Mouse (Mus musculus): ENCODE results near the gene Rab37. TPM values are rescaled to one million over a fixed set of nuclear protein-coding genes. Genes with fewer than 3 reads are reported as not detected.

The Rab37 gene
- total RNA-seq, 2 experiments from 2014 or later: 0.67 to 0.75 TPM

DNA sequence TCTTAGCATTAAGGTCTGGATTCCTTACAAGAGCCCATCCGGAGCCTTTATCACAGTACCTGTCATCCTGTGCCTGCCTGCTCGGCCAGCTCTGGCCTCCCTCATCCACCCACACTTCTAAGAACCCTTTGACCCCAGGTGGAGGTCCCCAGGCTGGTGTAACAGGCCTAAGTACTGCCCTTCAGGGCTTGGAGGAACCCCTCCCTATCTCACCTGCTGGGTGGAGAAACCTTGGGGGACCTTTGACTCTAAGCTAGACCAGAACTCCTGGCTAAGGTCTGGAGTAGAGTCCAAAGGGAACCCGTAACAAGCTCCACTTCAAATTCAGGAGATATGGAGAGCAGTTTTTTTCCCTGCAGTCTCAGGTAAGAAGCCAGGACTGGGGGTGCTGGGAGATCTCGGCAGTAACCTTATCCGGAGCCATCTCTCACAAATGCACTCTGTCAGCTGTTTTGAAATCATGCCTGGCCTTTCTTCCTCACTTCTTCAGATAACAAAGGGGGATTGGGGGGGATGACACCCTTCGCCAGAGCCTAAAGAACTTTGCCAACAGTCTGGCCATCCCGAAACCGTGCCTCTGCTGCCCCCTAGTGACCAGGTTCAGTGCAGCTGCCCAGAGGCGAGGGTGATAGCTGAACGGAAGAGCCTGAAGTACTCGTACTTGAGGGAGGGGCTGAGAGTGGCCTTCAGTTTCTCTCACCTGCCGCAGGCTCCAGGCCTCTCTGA lies 90.8 kb downstream of the Rab37 start:
- DNase-seq (ENCODE audit: low spot score): no peak
- intact Hi-C loops (cut with DNase I): loop anchor here (5.0 kb wide), 1 partner anchor 100 kb away; no protein-coding TSS in a partner anchor

DNA sequence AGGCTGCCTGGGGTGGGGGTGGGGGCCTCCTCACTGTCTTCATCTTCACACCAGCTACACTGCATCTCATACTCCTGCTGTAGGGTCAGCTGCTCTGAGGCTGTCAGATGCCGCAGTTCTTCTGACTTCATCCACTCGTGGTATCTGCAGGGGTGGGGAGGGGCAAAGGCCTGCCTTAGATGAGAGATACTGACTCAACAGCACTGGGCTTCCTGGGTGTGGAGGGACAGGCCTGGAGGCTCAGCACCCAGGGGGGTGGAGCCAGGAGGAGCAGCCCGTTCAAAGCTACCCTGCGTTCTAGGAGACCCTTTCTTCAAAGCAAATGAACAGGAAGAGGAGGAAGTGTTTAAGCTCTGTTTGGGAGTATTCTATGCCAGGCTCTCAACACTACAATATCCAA lies 93.7 kb downstream of the Rab37 start:
- intact Hi-C loops (cut with DNase I): loop anchor here (5.0 kb wide), 1 partner anchor 103 kb away; no protein-coding TSS in a partner anchor
- no peak for DNase-seq (ENCODE audit: low spot score)

DNA sequence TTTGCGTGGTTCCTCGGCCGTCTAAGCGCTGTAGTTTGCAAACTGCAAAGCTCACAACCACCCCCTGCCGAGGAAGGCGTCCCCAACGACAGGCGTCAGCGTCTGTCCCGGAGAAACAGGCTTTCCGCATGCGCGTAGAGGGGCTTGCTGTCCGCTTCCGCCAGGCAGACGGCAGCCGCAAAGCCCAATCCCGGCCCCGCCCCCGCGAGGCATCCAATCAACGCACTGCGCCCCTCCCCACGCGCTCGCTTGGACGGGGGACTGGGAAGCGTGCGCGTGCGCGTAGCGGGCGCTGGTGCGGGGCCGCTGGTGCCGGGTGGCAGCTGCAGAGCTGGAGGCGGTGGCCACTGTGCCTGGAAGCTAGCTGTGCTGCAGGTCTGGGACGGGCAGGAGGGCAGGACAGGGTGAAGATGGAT lies 96.0 kb downstream of the Rab37 start, which contains the start of gene Tmem104:
Gene Tmem104 (plus strand): TSS at position 264 of the 416 bp plus-strand sequence.
- intact Hi-C loops (cut with DNase I): no loop called here
- peak; percentile 99 for DNase-seq (ENCODE audit: low spot score)

DNA sequence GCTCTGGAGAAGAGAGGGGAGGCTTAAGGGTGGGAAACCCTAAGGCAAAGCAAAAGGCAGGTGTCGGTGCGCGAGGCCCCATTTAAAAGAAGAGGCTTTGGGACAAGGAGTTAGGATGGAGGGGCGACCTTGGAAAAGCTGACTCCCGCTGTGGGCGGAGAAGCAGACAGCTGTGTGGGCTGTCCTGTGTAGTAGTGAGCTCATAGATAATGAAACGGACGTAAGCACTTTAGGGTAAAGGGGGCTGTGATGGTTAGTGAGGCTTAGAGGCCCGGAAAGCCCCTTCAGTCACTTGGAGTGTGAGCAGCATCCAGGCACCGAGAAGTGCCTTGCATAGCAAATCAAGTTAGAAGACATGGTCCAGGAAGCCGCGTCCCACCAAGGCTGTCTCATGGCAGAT lies 96.5 kb downstream of the Rab37 start, which contains the start of gene Nat9:
Gene Nat9 (minus strand): TSS at position 167 of the 400 bp plus-strand sequence.
- intact Hi-C loops (cut with DNase I): no loop called here

DNA sequence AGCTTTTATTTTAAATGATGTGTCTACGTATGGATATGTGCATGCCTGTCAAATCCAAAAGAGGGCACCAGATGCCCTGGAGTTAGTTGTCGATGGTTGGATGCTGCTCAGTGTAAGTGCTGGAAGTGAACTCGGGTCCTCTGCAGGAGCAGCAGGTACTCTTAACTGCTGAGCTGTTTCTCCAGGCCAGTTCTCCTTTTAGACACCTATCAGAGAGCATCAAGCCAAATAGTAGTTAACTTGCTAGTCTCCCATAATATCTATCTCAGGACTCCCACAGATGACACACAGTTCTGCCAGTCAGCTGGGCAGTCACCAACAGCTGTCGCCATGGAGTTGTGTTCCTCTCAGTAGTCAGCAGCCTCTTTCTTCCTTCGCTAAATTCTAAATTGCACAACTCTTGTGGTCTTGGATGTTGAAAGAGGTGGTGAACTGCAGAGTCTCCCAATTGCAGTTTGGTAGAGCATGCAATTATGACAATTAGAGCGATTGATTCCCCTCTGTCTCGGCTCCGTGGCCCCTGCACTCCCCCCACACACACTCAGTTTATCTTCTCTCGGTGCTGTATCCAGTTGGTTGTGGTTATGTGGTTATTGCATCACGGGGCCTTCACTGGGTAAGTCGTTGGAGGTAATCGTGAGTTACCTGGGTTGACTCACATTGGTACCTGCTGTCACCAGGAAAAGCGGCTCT lies 97.5 kb downstream of the Rab37 start:
- intact Hi-C loops (cut with DNase I): no loop called here
- DNase-seq (ENCODE audit: low spot score): no peak

More for the DNA sequence above, 96.5 kb downstream of the Rab37 start, which contains the start of gene Nat9:
- no peak for DNase-seq (ENCODE audit: low spot score)

DNA sequence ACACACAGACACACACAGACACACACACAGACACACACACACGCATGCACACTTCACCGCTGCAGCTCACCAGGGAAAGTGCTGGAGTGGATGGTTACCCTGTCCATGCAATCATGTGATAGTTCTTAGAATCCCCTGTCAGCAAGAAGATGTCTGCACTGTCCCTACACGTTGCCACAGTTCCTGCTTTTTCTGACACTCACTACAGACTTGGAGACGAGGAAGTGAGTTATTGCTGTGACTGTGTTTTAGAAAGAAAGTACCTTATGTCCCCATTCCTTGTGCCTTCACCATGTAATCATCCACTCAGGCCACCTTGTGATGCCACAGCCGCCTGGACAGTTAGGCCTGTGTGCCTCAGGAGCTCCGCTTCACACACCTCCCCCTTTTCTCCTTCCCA lies 98.1 kb downstream of the Rab37 start:
- DNase-seq (ENCODE audit: low spot score): no peak
- intact Hi-C loops (cut with DNase I): no loop called here

DNA sequence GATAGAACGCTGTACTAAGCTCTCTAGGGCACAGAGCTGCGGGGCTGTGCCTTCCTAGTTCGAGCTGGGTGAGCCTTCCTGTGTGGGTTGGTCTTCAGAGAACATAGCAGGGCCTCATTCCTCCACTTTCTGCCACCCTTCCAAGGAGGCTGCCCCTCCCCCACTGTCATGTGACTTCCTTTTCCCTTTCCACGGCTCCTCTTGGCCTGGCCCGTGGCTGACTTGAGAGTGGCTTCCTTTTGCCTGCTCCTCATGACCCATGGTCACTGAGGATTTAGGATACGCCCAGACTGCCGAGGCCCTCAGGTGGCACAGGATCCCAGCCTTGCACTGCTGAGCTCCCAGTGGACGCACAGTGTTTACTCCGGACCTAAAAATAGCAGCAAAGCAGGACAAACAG lies 100.9 kb downstream of the Rab37 start:
- DNase-seq (ENCODE audit: low spot score): peak; percentile 42
- intact Hi-C loops (cut with DNase I): no loop called here

DNA sequence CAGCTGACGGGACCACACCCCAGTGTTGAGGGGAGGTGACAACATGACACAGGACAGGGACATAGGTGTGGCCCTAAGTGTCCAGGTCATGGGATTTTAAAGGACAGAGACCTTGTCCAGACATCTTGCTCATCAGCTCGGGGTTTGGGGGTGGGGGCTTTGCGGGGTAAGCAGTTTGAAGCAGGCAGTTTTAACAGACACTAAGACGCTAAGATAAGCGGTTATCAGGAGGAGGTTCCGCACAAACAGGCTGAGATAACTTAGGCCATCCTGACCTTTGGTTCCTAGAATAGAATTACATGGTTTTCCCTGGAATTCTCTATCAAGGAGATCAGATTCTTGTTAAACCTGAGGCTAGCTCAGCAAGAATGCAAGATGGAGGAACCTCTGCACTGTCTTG lies 103.5 kb downstream of the Rab37 start:
- no peak for DNase-seq (ENCODE audit: low spot score)
- intact Hi-C loops (cut with DNase I): no loop called here

DNA sequence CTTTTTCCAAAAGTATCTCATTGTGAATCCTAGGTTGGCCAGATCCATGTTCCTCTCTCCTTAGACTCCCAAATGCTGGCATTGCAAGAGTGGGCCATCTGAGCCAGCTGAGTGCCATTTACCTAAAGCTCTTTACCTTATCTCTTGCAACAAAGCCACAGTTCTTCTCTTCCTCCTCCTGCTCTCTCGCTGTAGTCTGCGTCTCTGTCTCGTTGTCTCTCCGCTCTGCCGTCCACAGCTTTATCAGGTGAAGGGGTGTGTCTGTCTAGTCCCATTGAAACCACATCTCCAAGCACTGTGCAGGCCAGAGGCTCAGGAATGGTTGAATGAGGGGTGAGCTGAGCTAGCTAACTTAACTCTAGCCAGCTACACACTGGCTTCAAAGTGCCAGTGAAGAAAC lies 104.7 kb downstream of the Rab37 start:
- DNase-seq (ENCODE audit: low spot score): no peak
- intact Hi-C loops (cut with DNase I): no loop called here

DNA sequence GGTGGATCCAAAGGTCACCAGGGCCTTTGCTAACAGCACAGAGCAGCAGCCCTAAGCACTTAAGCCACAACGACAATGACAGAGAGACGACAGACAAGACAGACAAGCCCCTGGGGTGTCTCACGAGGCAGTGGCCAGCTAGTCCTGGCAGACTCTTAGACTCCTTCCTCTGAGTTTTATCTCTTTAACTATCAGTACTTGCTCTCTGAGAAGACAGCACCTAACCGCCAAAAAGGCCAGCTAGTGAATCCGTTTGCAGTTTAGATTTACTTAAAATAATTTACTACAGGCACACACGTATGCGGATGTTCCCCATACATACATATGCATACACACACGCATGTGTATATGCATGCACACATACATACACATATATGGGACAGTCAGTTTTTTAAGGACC lies 106.3 kb downstream of the Rab37 start:
- intact Hi-C loops (cut with DNase I): no loop called here
- DNase-seq (ENCODE audit: low spot score): no peak

DNA sequence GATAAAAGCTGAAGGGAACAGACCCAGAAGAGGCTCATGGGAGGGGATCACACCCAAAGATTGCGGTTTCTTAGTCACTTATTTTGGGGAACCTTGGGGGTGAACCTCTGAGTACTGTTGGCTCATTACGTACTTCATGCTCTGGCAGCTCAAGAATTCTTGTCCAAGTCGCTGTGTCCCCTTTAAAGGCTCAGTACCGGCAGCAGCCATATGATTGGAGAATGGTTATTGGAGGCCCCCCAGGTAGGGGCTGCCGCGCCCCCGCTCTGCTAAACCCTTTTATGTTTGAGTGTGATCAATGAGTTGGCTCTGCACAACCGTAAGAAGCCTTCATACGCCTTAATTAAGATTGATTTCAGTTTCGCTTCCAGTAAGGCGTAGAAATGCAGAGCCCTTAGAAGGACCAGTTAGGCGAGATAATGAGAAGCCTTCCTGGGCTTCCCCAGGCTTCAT lies 107.7 kb downstream of the Rab37 start:
- intact Hi-C loops (cut with DNase I): no loop called here
- DNase-seq (ENCODE audit: low spot score): no peak

DNA sequence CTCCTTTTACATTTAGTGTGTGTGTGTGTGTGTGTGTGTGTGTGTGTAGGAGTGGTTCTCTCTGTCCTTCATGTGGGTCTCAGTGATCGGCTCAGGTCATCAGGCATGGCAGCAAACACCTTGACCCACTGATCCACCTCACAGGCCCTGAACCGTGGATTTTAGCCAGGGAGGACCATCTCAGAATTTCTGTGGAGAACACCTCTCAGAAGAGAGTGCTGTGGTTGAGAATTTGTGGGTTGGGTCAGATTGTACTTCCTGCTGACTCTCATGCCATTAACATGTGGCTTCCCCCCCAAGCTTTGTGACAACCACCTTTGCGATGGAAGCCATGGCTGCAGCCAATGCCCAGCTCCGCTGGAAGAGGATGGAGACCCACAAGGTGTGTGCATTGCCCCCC lies 109.3 kb downstream of the Rab37 start:
- intact Hi-C loops (cut with DNase I): loop anchor here (5.0 kb wide), 1 partner anchor 152 kb away; no protein-coding TSS in a partner anchor
- DNase-seq (ENCODE audit: low spot score): no peak

DNA sequence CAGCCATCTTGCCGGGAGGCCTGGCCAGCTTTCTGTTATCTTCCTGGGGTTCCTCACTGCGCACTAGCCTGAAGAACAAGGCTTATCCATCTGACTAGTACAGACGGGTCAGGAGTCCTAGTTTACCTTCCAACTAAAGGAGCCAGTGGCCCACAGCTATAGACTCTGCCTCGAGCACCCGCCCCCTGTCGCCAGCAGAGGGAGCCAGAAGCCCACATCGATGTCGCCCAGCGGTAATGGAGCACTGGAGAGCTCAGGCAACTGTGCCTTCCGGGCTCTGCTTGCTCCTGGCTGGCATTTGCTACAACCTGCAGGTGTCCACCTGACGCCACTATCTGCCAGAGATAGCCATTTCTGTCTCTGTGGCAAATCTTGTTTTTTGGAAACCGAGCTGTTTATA lies 111.1 kb downstream of the Rab37 start:
- intact Hi-C loops (cut with DNase I): loop anchor here (1.0 to 5.0 kb wide), 3 partner anchors 30 to 150 kb away; no protein-coding TSS in a partner anchor
- peak; percentile 30 for DNase-seq (ENCODE audit: low spot score)

DNA sequence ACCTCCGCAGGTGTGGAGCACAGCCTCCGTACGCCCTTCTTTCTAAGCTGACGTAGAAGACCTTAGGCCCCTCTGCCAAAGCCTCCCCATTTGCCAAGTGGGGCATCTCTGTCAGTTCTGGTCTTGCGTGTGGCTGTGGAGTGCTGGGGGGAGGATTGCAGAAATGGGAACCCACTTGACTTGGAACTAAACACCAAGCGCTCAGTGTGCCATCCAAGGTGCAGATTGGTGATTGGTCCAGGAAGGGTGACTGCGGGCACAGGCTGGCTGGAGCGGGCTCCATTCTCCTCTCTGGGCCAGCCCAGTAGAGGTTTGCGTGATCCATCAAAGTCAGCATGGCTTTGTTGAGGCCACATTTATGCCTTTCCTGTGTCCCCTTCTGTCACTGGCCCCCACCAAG lies 111.5 kb downstream of the Rab37 start:
- no peak for DNase-seq (ENCODE audit: low spot score)
- intact Hi-C loops (cut with DNase I): loop anchor here (1.0 to 5.0 kb wide), 3 partner anchors 30 to 150 kb away; no protein-coding TSS in a partner anchor

DNA sequence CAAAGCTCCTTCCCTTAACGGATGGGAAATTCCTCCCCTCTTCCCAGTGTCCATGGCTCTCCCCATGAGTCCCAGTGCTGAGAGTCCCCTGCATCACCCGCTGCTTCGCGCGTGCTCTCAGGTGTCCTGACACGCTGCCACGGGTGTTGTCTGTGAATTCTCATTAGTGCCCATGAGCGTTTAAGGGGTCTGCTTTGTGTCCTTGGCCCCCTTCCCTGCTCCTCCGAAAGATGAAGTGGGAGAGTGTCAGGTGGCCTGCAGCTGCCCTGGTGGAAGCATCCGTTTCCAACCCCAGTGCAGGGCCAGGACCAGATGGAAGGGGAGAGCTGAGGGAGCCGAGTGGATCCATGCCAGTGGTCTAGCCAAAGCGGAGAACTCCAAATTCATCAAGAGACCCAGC lies 116.9 kb downstream of the Rab37 start:
- DNase-seq (ENCODE audit: low spot score): no peak
- intact Hi-C loops (cut with DNase I): no loop called here

DNA sequence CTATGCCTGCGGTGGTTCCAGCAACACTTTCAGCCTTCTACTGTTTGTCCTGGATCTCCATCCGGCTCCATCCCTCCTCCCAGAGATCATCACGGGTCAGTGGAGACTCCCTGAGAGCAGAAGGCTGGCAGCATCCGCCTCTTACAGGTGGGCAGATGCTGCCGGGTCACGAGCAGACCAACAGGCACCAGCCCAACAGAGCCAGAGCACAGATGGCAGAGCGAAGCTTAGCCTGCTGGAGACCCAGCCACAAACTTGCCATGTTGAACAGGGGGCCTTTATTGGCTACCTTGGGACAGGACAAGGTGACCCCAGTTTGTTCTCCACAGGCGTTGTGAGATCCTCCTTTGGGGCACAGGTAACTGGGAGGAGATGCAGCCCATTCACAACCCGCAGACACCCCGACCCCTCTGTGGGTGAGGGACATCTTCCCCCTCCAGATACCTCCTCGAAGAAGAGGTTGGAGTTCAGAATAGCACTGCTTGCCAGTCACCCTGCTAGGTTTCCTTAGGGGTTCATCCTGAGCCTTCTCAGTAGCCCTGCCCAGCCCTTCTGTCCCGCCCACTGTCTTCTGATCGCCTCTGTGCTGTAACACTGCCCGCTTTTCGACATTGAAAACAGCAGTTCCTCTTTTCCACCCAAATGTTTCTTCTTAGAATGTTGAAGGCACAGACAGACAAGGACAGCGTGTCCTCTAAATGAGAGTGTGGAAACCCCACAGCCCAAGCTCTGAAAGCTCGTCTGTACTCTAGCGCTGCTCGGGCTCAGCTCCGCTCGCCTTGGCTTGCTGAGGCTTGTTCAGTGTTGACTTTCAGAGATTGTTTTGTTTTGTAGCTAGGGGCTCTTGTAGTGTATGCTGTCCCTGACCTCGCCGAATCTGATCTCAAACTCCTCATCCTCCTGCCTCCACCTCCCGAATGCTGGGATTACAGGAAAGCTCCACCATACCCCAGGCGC lies 117.8 kb downstream of the Rab37 start:
- intact Hi-C loops (cut with DNase I): no loop called here

DNA sequence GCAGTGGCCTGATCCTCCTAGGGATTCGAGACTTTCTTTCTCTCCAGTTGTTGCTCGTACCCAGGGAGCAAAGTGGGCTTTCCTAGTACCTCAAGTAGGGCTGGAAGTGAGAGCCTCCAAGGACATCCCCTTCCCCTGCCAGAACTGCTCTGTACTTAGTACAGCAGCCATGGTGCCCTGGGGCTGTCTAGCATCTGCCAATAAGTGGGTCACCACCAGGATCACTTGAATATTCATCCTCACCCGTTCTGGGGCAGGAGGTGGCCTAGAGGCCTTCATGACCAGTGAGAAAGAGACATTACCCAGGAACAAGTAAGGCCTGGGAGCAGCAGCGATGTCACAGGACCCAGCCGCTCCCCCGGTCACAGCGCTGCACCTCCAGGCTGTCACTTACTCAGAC lies 118.7 kb downstream of the Rab37 start:
- intact Hi-C loops (cut with DNase I): no loop called here
- DNase-seq (ENCODE audit: low spot score): no peak

More for the DNA sequence above, 117.8 kb downstream of the Rab37 start:
- DNase-seq (ENCODE audit: low spot score): no peak
